Mouse (Mus musculus) yolk sac, embryonic 10.5 days (tissue): ENCODE results near the gene Ppp3ca.
"Not testable (repeated sequence)": the region's sequence is repeated elsewhere in the genome, so short reads cannot be mapped to it uniquely, and the experiment has no call there.

ENCODE experiments used
- DNase-seq: peaks from one replicate; pipeline ENCODE4 v3.0.0-alpha.2; 2017; ENCODE audit warnings: low spot score

The Ppp3ca gene

DNA sequence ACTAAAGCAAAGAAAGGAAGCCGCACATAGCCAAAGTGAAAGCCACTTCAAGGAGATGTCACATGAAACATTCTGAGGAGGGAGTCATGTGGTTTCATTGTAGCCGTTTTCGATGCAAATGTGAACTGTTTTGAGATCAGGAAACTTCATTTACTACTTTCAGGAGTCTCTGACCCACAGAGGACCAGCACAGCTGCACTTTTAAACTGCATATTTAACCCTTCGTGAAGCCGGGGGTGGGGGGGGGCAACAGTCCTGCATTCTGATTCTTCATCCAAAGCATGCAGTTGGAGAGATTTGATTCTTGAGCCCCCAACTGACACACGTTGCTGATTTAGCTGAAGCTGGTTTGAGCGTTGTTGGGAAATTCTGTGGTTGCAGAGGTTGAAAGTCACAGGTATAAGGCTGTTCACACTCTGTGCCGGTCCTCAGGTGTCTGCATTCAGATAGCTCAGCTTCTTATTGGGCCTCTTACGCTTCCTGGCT lies 18.2 kb downstream of the Ppp3ca start:
- no peak for DNase-seq

DNA sequence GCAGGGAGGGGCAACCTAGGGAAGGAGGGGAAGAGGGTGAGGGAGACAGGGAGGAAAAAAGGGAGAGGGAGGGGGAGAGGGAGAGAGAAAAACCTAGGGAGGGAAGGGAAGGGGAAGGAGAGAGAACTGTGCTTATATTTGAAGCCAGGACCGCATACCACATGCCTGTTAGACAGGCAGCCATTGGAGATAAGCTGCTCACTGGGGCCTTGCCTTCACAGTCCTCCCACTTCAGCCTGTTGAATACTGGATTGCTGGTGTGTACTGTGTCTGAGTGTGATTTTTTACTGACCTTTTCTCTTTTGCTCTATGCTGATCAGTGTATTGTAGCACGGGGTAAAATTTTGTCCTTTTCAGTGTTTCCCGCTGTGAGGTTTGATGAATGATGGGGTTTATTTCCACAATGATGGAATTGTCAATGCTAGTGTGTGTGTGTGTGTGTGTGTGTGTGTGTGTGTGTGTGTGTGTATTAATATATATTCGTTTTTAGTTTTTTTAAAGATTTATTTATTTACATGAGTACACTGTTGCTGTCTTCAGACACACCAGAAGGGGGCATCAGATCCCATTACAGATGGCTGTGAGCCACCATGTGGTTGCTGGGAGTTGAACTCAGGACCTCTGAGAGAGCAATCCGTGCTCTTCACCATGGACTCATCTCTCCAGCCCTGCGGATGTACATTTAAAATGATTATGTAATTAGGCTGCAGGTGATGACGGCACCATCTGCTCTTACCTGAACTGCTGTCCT lies 20.0 kb downstream of the Ppp3ca start:
- no peak for DNase-seq

DNA sequence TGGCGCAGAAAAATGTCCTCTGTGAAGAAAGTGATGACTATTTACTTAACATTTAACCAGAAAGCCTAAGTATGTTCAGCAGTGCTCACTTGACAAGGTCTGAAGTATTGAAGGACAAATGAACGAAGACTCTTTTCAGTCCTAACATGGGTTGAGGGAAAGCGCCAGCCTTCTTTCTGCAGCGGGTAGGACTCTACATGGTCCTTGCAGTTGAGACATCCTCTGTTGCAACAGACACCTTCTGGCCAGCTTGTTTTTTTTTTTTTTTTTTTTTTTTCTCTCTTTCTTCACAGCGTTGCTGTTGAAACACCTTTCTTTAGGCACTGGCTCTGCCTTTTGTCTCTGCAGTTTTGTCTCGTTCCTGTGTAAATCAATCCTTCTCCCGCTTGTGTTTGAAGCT lies 22.1 kb downstream of the Ppp3ca start:
- no peak for DNase-seq

DNA sequence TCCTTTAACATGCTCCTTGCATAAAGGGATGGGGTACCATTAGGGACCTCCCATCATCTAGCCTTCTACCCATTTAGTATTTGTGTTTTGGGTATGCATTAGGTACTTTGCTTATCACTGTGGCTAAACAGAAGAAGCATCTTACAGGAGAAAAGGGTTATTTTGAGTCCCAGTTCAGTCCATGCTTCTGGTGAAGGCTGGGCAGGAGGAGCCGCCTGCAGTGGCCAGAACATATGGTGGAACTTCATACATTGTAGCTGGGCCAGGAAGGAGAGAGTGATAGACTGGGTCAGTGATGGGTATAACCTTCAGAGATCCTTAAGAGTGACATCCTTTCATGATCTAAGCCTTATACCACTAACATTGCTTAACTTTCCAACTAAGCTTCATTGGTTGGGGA lies 23.6 kb downstream of the Ppp3ca start:
- no peak for DNase-seq

DNA sequence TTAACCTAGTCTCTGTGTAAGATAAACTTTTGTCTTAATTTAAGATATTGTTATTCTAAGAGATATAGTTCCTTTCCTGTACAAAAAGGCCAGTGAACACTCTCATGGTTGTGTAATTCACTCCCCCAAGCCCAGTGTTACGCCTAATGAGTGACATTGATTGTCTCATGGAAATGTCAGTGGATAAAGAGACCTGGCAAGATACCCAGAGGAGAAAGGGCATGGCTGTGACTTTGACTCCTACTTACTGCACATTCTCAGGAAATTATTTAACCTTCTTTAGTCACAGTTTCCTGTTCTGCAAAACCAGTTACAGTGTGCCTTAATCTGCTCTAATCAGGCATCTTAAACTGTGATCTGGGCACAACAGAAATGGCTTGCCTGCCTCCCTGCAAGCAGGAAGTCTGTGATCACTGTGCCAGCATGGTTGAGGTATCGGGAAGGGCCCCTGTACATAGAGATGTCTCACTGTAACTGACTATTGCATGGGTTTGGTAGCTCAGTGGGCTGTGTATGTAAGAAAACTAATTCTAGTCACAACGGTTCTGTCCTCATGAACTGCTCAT lies 27.8 kb downstream of the Ppp3ca start:
- DNase-seq: no peak

DNA sequence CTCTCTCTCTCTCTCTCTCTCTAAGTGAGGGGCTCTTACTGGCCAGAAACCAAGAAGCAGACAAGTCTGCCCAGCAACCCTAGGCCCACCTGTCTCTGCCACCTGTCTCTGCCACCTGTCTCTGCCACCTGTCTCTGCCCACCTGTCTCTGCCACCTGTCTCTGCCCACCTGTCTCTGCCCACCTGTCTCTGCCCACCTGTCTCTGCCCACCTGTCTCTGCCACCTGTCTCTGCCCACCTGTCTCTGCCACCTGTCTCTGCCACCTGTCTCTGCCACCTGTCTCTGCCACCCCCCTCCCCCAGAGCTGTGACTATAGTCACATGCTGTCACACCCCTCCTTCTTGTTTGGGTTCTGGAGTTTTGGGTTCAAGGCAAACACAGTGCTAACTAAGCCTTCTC lies 29.8 kb downstream of the Ppp3ca start:
- DNase-seq: not testable (repeated sequence)

DNA sequence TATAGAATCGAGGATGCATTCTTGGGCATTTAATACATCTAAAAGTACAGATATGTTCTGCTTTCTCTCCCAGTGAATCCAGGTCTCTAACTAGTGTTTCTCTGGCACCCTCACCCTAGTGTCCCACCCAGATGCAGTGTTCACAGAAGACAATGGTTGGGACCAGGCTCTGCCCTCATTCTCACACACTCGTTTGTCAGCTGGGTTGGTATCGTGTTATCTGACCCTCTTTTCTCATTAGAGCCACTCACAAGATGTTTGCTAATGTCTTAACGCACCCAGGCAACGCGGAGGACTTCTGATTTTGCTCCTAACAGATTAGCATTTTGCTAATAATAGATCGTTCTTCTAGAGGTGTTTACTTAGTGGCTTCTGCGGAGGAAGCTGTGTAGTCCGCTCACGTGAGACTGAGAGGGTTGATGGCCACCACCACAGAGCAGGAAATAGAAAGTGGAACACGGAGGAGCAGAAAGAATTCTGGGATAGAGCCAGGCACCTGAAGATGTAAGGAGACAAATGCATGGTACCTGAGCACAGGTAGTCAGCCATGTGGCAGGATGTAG lies 30.6 kb downstream of the Ppp3ca start:
- peak; percentile 26 for DNase-seq

DNA sequence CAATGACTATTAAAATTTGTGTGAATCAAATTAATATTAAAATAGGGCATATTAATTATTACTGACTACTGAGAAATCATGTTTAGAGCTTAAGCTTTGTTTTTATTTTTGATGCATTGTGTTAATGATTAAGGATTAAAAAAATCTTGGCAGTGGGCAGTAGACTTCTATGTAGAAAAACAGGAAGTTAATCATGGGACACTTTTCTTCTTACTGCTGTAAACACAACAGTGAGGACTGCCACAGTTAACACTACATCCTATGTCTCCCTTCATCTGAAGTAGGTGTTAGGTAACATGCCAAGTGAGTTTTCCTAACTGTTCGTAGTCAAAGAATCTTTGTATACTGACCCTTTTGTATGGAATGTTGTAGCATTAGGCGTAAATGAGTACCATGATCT lies 32.9 kb downstream of the Ppp3ca start:
- no peak for DNase-seq

DNA sequence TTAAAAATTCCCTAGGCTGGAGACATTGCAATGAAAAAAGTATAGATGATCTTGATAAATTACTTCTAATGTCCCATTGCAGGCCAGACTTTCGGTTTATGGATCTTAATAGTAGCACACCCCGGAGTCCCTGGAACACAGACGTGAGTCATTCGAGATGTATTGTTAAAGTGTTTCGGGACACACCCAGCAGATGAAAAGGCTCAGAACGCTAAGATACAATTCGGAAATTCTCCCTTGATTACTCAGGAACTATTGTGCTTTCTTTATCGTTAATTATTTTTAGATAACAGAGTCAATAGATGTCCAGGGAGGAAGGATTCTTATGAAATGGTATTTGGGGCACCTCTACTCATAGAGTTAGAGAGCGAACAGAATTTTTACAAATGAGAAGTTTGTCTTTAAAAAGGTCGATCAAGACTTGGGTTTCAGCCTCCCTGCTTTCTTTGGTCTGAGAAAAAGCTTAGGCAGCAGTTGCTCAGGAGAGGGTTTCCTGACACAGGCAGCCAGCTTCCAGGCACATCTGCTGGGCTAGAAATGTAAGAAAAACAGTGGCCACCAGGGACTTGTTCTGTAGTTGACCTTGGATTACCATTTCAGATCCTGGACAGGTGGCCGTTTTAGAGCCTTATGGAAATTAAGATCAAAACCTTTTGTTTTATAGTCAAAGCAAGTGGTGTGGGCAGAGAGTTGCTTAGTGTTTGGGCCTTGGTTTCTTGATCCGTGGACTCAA lies 34.8 kb downstream of the Ppp3ca start:
- no peak for DNase-seq

DNA sequence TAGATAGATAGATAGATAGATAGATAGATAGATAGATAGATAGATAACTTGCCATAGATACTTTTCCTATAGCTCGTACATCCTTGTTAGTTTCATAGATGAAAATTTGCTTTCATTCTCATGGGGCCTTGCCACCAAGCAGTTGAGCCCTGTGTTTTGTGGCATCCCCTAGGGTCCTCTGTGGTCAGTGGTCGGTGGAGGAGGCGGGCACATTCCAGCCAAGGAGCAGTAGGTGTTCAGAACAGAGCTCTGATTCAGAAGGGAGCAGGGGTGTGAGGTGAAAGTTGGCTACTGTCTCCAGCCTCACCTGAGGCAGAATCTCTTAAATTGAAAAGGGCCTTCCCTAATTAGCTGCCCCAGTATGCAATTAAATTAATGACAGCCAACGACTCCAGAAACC lies 36.1 kb downstream of the Ppp3ca start:
- no peak for DNase-seq

DNA sequence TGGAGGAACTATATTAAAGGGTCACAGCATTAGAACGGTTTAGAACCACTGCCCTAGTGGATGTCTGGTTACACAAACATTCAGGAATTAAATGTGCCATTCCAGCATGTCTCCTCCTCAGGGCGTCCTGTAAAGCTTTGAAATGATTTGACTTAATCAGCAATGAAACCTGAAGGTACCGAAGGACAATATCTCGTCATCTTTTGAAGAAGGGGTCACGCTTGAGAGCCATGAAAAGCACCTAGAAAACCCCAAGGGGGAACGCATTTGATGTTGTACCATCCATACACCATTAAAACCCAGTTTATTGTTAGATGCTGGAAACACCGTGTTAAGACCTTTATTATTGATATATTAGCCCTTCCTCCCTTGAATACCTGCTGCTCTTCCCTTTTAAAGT lies 36.8 kb downstream of the Ppp3ca start:
- DNase-seq: no peak

DNA sequence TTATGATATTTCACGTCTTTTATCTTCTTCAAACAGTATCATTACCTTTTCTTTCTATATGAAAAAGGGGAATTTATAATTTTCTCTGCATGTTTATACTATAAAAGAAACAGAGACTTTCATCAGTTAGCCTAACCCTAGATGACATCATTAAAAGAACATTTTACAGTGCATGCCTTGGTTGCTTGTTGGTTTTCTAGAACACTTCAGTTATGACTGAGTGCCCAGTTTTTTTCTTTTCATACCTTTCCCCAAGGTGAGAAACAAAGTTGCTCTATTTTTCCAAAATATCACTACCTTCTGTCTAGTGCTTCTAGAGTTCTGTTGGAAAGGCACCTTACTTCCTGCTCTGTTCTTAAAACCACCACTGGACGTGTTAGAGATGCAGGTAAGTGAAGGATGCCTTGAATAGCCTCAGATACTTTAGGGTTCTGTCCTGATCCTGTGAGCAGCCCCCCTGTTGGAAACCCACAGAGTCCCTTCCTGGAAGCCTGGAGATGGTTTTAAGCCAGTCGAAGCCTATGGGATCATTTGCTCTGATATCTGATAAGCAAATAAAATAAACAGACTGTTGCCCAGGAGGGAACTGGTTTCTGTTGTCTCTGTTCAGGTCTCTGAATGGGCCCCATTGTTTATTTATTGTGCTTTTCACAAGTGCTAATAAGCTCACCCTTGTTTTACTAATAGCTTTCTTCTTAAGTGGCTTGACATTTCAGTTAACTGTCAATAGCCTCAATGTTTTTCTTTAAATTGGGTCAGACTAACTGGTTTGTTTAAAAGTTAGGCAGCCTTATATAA lies 37.5 kb downstream of the Ppp3ca start:
- DNase-seq: no peak

DNA sequence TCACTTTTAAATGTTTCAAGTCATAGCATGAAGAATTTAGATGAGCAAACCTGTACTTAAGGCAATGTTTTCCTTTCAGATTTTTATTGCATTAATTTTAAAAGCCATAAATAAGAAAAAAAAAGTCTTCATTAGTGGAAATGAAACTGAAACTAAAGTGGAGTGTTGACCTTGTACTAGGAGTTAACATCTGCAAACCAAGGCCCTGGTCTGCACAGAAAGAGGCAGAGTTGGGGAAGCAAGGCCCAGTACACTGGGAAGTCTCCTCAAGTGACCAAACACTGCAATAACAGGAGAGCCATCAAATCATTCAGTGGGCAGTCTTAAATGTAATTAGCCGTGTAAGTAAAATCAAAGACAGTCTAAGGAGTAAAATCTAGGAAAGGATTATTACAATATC lies 38.3 kb downstream of the Ppp3ca start:
- DNase-seq: no peak

DNA sequence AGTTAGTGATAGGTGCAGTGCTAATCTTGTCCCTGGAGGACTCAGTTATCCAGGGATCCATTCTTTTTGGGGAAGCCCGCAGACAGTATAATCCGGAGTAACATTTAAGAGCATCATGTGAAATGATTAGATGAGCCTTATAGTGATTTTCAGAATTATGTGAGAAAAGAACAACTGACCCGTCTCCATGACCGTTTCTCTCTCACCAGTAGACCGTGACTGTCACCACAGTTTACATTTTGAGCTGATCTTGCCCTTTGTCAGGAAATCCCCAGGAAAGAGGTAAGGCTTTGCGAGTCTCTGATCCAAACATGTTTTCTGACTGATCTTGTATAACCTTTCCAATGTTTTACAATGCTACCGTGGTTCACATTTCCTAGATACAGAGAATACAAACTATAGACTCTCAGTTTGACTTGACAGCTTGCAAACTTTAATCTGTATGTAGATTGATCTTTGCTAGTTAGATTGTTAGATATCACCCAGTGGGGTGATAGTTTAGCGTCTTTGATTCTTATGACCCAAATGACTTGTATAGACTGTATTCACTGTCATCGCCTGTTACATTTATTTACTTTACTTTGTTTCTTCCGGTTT lies 40.5 kb downstream of the Ppp3ca start:
- DNase-seq: no peak

DNA sequence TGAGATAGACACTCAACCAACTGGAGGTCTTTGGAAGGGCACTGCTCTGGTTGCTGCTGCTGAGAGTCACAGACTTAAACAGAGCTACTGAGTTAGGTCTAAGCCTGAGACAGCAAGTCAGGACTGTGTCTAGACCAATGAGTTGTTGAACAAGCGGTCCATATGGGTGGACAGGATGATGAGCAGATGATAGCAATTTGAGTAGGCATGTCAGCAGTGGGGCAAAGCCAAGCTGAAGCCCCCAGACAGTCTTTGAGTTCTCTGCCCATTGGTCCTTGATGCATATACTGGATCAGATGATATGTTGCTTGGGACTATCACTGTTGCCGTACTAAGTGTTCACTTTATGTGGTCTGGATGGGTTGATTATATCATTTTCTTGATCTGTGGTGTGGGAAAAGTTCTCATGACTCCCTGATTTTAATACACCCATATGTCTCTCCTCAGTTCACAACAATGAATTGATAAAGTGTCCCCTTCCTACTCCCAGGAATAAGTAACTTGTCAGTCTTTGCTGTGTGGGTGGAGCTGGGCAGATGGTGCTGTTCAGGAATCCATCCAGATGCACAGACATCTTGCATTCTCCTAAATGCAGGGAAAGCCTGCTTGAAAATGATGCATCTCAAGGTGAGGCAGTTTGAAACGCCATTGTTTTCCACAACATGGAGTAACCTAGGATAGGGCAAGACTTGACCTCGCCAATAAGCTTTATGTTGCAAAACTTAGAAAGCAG lies 44.5 kb downstream of the Ppp3ca start:
- DNase-seq: no peak

DNA sequence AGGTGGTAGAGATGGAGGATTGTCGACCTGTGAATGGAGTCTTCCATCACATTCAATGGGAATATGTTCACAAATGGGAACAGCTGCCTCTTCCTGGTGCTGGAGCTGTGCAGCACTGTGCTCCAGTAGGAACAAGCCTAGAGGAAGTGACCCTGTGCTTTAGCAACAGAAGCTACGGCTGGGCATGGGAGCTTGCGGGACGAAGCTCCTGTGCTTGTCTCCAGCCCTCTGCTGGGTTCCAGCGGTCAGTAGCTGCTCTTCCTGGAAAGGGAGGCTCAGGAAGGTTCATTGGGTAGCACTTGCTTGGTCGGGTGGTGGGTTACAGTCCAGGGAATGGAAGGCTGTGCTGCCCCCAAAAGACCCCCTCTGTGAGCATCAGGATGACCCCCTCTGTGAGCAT lies 46.3 kb downstream of the Ppp3ca start:
- DNase-seq: no peak

DNA sequence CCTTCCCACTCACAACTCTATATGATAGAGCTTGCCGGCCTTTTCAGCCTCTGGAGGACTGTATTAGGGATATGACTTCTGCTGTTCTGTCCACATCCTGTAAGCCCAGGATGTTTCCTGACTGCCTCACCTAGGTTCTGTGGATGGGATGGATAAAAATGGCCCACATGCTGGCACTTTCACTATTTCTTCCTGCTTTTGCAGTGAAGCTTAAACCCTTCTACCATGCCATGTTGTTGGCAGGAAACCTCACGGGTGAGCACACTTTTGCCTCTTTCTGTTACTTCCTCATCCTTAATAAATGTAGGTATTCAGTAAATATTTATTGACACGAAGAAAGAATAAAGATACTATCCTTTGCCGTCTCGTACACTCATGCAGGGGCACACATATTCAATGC lies 48.5 kb downstream of the Ppp3ca start:
- no peak for DNase-seq

DNA sequence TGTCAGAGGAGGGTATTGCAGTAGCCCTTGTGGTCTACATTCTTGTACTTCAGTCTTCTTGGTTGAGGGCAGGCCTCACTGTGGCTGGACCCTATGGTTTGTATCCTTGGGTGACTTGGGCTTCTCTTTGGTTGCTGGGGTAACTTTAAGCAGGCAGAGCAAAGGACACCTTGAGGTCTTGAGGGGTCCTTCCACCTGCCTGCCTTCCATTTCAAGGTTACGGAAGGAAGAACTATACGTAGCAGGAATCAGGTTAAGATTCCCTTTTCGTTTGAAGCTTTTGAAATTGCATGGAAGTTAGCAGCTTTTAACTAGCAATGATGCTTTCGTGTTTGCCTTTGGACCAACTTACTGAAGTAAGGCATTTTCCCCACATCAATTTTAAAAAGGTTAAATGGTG lies 51.3 kb downstream of the Ppp3ca start:
- no peak for DNase-seq

DNA sequence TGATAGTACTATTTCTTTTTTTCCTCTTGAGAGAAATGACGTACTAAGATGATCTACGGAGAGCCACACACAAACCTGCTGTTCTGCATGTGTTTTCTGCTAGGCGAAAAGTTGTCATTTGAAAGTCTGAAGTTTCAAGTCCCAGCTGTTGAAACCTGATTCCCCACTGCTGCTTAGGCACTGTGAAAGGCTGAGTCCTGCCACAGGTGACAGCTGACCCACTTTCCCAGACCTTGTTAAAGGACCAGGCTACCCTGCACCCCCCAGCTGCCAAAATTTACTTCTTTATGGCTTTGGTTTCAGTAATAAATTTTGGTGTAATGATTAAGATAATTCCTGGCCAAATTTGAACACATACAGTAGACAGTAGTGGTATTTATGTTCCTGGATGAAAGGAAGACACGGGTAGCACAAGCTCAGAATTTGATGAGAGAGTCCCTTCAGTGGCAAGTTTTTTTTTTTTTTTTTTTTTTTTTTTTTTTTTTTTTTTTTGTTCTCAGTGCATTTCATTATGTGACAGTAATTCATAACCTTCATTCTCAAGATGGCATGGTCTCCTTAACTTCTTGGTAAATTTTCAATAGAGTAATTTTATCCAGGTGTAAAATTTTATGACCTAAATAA lies 52.0 kb downstream of the Ppp3ca start:
- no peak for DNase-seq

DNA sequence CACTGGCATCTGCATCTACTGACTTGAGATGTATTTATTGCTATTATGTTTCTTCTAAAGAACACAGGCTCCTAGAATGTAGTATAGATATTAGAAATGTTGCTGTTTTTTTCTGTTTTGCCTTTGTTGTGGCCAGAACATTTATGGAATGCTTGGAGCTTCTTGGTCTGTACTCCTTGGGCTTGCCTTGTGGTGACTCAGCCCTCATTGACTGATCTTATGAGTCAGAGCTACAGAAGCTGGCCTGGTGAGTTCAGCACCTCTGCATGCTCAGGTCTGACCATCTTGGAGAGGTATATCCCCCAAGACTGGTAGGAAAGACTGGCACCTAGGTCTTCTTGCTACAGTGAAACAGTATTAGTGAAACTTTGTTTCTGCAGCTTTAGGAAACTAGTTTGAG lies 52.6 kb downstream of the Ppp3ca start:
- no peak for DNase-seq
